Mouse (Mus musculus) forebrain, embryonic 10.5 days (tissue): ENCODE measurements around the gene Wdcp. TPM values are rescaled to one million over a fixed set of nuclear protein-coding genes. Genes with fewer than 3 reads are reported as not detected.
A peak's percentile ranks its signal among the peaks of the same experiment; 100 is the strongest.

Experiments
- DNase-seq: peaks from one replicate; pipeline ENCODE4 v3.0.0-alpha.2; 2017; ENCODE audit warnings: low spot score; ENCODE audit errors: extremely low spot score
- H3K27ac ChIP-seq: fragments of 300-500 bp; sonication (generic); 2 replicates; pipeline ENCODE4 v1.5.1; 2016; ENCODE audit warnings: mild to moderate bottlenecking
- H3K27me3 ChIP-seq: fragments of 300-500 bp; sonication (generic); 2 replicates; pipeline ENCODE4 v1.6.1; 2016; ENCODE audit warnings: mild to moderate bottlenecking; ENCODE audit not compliant: poor library complexity, severe bottlenecking
- H3K36me3 ChIP-seq: fragments of 300-500 bp; sonication (generic); replicated peaks from 2 replicates; pipeline ENCODE4 v1.6.1; 2016; ENCODE audit warnings: mild to moderate bottlenecking, moderate library complexity
- H3K4me1 ChIP-seq: fragments of 300-500 bp; sonication (generic); 2 replicates; pipeline ENCODE4 v1.6.1; 2016
- H3K4me3 ChIP-seq: fragments of 300-500 bp; sonication (generic); 2 replicates; pipeline ENCODE4 v1.5.1; 2016; ENCODE audit warnings: mild to moderate bottlenecking, moderate library complexity
- H3K9me3 ChIP-seq: fragments of 300-500 bp; sonication (generic); 2 replicates; pipeline ENCODE4 v1.6.1; 2016; ENCODE audit warnings: mild to moderate bottlenecking, moderate library complexity
- WGBS: fragments of 180-500 bp; shearing (Covaris S2); methylation state at CpG from one replicate; pipeline ENCODE4 v1.1.7; 2016; 5-methylcytosine and 5-hydroxymethylcytosine counted together
- polyA plus RNA-seq: library from polyadenylated mRNA; unstranded; fragments of >200 nt; fragmentation: Nextera tagmentation; extraction: Ambion mirVana; gene quantifications from 2 replicates; pipeline ENCODE4 v1.2.1, GENCODE M21; 2016

The Wdcp gene
- polyA plus RNA-seq, 1 experiment from 2014 or later, result 29.3 TPM

GRCm38 (mm10) chr12:4841392-4841887 is 1.7 kb upstream of the Wdcp start, which contains the start of gene Fkbp1b:
Fkbp1b (minus strand) TSS chr12:4841591.
- Histone ChIP-seq H3K27me3 (peaks cover 34% of the 10 kb centered on the region), H3K36me3 (peaks cover 2% of the 10 kb centered on the region; the same call in 1 of the 2 replicates), H3K27ac (peak within 1 kb of the TSS; percentile 84), H3K4me3 (peak within 1 kb of the TSS; percentile 89), H3K9me3 (no peaks in the 10 kb centered on the region), H3K4me1 (peaks cover 32% of the 10 kb centered on the region)
- WGBS, result under 1% methylated on average over 37 of the region's 37 CpGs
- peak; percentile 74 for DNase-seq

GRCm38 (mm10) chr12:4842456-4842855 is 647 bp upstream of the Wdcp start:
- Histone ChIP-seq H3K4me3 (no peak overlapping the region), H3K9me3 (no peaks in the 10 kb centered on the region), H3K4me1 (peaks cover 32% of the 10 kb centered on the region), H3K27ac (no peak overlapping the region), H3K27me3 (peaks cover 34% of the 10 kb centered on the region), H3K36me3 (peaks cover 6% of the 10 kb centered on the region)
- no peak for DNase-seq
- WGBS, result 88% methylated on average over 8 of the region's 8 CpGs

GRCm38 (mm10) chr12:4843741-4844140 is 638 bp downstream of the Wdcp start:
- Histone ChIP-seq H3K27me3 (peaks cover 34% of the 10 kb centered on the region), H3K4me1 (peaks cover 32% of the 10 kb centered on the region), H3K27ac (peak overlapping the region; percentile 86), H3K9me3 (no peaks in the 10 kb centered on the region), H3K36me3 (peaks cover 9% of the 10 kb centered on the region), H3K4me3 (peak overlapping the region; percentile 74)
- peak; percentile 52 for DNase-seq
- WGBS, result under 1% methylated on average over 12 of the region's 12 CpGs

- Histone ChIP-seq H3K4me3 (no peak overlapping the region), H3K36me3 (peaks cover 68% of the 10 kb centered on the region), H3K27me3 (no peaks in the 10 kb centered on the region), H3K9me3 (no peaks in the 10 kb centered on the region; the same call in 1 of the 2 replicates), H3K27ac (no peak overlapping the region), H3K4me1 (no peaks in the 10 kb centered on the region)
- no peak for DNase-seq
- 99% methylated on average over 5 of the region's 5 CpGs for WGBS
Measured at GRCm38 (mm10) chr12:4856160-4856559, 13.1 kb downstream of the Wdcp start.

GRCm38 (mm10) chr12:4856834-4857233 is 13.7 kb downstream of the Wdcp start:
- H3K36me3 ChIP-seq, result peaks cover 61% of the 10 kb centered on the region
- WGBS, result 93% methylated on average over 2 of the region's 2 CpGs

GRCm38 (mm10) chr12:4859241-4859914 is 16.3 kb downstream of the Wdcp start:
- Histone ChIP-seq H3K27me3 (no peaks in the 10 kb centered on the region), H3K36me3 (peaks cover 36% of the 10 kb centered on the region), H3K27ac (no peak overlapping the region), H3K9me3 (no peaks in the 10 kb centered on the region), H3K4me1 (peaks cover 6% of the 10 kb centered on the region; the same call in 1 of the 2 replicates), H3K4me3 (no peak overlapping the region)
- 71% methylated on average over 11 of the region's 11 CpGs for WGBS
- DNase-seq, result no peak

More at GRCm38 (mm10) chr12:4856834-4857233, 13.7 kb downstream of the Wdcp start:
- Histone ChIP-seq H3K27ac (no peak overlapping the region), H3K9me3 (no peaks in the 10 kb centered on the region; the same call in 1 of the 2 replicates), H3K4me1 (no peaks in the 10 kb centered on the region), H3K27me3 (no peaks in the 10 kb centered on the region), H3K4me3 (no peak overlapping the region)
- DNase-seq, result no peak

- Histone ChIP-seq H3K27ac (no peak overlapping the region), H3K4me3 (no peak overlapping the region), H3K36me3 (peaks cover 10% of the 10 kb centered on the region), H3K4me1 (peaks cover 9% of the 10 kb centered on the region; the same call in 1 of the 2 replicates), H3K9me3 (no peaks in the 10 kb centered on the region), H3K27me3 (no peaks in the 10 kb centered on the region)
- 93% methylated on average over 4 of the region's 4 CpGs for WGBS
- no peak for DNase-seq
Measured at GRCm38 (mm10) chr12:4862672-4863071, 19.6 kb downstream of the Wdcp start.

- H3K27me3 ChIP-seq, result no peaks in the 10 kb centered on the region
- H3K4me1 ChIP-seq, result peaks cover 9% of the 10 kb centered on the region; the same call in 1 of the 2 replicates
- H3K36me3 ChIP-seq, result no peaks in the 10 kb centered on the region
- no peaks in the 10 kb centered on the region for H3K9me3 ChIP-seq
- no peak for DNase-seq
- H3K4me3 ChIP-seq, result no peak overlapping the region
- no peak overlapping the region for H3K27ac ChIP-seq
- 90% methylated on average over 4 of the region's 4 CpGs for WGBS
Measured at GRCm38 (mm10) chr12:4863654-4864337, 20.7 kb downstream of the Wdcp start.

GRCm38 (mm10) chr12:4864338-4864690 is 21.2 kb downstream of the Wdcp start:
- Histone ChIP-seq H3K9me3 (no peaks in the 10 kb centered on the region), H3K36me3 (no peaks in the 10 kb centered on the region), H3K4me3 (no peak overlapping the region), H3K27me3 (no peaks in the 10 kb centered on the region), H3K27ac (no peak overlapping the region), H3K4me1 (peaks cover 9% of the 10 kb centered on the region; the same call in 1 of the 2 replicates)
- 83% methylated on average over 4 of the region's 4 CpGs for WGBS
- no peak for DNase-seq

- Histone ChIP-seq H3K4me3 (no peak overlapping the region), H3K9me3 (no peaks in the 10 kb centered on the region), H3K27me3 (peaks cover 14% of the 10 kb centered on the region), H3K36me3 (no peaks in the 10 kb centered on the region), H3K4me1 (peaks cover 10% of the 10 kb centered on the region), H3K27ac (no peak overlapping the region)
- 79% methylated on average over 8 of the region's 8 CpGs for WGBS
- no peak for DNase-seq
Measured at GRCm38 (mm10) chr12:4868924-4869323, 25.8 kb downstream of the Wdcp start.

- 88% methylated on average over 5 of the region's 5 CpGs for WGBS
- H3K27ac ChIP-seq, result no peak overlapping the region
- no peak overlapping the region for H3K4me3 ChIP-seq
- peaks cover 25% of the 10 kb centered on the region for H3K27me3 ChIP-seq
- H3K4me1 ChIP-seq, result peaks cover 11% of the 10 kb centered on the region
- no peak for DNase-seq
- H3K9me3 ChIP-seq, result no peaks in the 10 kb centered on the region
- H3K36me3 ChIP-seq, result no peaks in the 10 kb centered on the region
Measured at GRCm38 (mm10) chr12:4871260-4871659, 28.2 kb downstream of the Wdcp start.

GRCm38 (mm10) chr12:4872273-4872672 is 29.2 kb downstream of the Wdcp start:
- Histone ChIP-seq H3K4me3 (no peak overlapping the region; the same call in 1 of the 2 replicates), H3K36me3 (no peaks in the 10 kb centered on the region), H3K9me3 (no peaks in the 10 kb centered on the region), H3K4me1 (peaks cover 11% of the 10 kb centered on the region), H3K27me3 (peaks cover 25% of the 10 kb centered on the region), H3K27ac (0 out of 2 replicates have a peak overlapping the region, but pooled peaks have one; percentile 15)
- 63% methylated on average over 4 of the region's 4 CpGs for WGBS
- no peak for DNase-seq

GRCm38 (mm10) chr12:4872983-4873477 is 29.9 kb downstream of the Wdcp start:
- no peak overlapping the region for H3K4me3 ChIP-seq
- H3K36me3 ChIP-seq, result no peaks in the 10 kb centered on the region
- H3K4me1 ChIP-seq, result peaks cover 11% of the 10 kb centered on the region
- no peaks in the 10 kb centered on the region for H3K9me3 ChIP-seq
- peaks cover 25% of the 10 kb centered on the region for H3K27me3 ChIP-seq
- 78% methylated on average over 5 of the region's 5 CpGs for WGBS
- 0 out of 2 replicates have a peak overlapping the region, but pooled peaks have one; percentile 15 for H3K27ac ChIP-seq
- no peak for DNase-seq
